Mouse (Mus musculus) activated CD4-positive, CD25-positive, alpha-beta regulatory T cell, adult 4 months (primary cell): ENCODE results near the gene Fktn. TPM values are rescaled to one million over a fixed set of nuclear protein-coding genes. Genes with fewer than 3 reads are reported as not detected.
"Not testable (repeated sequence)": the region's sequence is repeated elsewhere in the genome, so short reads cannot be mapped to it uniquely, and the experiment has no call there.

ENCODE experiments used
- ATAC-seq: one replicate; pipeline ENCODE4 v1.8.0; 2017
- polyA plus RNA-seq, 2 experiments: library from polyadenylated mRNA; unstranded; fragments of 100-300 nt; shearing (Covaris generic); gene quantifications; one replicate each; pipeline ENCODE4 v1.2.1; 2017

Fktn gene
- polyA plus RNA-seq, 2 experiments from 2014 or later: 2.3 to 3.2 TPM

DNA sequence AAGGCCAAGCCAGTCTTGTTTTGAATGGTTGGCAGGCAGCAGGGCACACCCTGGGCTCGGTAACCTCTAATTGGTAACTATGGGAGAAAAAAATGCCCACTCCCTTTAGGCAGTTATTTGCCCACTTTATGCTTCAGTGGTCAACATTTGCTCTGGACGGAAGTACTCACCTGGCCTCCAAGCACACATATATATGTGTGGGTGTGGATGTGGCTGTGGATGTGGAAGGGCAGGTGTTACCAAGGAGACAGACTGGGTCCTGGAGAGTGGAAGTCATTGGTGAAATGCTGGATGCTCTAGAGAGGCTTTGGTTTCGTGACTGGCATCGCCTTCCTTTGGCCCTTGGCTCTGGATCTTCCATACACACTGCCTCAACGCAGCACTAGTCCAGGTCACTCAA is 58.2 kb downstream of the Fktn start:
- no peak for ATAC-seq

DNA sequence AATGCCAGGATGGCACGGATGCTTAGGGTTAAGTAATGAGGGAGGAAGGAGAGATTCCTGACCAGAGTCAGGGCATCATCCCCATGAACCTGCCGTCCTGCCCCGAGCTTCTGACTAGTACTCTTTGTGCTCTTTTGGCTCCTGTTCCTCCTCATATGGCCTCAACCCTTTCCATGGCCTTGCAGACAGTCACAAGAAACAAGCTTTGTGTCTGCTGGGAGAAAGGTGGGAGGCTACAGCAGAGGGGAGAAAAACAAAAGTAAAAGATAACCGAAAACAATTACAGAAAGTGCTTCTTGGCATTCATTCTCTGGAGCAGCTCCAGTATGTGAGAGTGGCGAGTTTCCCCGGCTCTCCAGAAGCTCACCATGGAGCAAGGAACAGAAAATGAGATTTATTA is 60.1 kb downstream of the Fktn start:
- ATAC-seq: no peak

DNA sequence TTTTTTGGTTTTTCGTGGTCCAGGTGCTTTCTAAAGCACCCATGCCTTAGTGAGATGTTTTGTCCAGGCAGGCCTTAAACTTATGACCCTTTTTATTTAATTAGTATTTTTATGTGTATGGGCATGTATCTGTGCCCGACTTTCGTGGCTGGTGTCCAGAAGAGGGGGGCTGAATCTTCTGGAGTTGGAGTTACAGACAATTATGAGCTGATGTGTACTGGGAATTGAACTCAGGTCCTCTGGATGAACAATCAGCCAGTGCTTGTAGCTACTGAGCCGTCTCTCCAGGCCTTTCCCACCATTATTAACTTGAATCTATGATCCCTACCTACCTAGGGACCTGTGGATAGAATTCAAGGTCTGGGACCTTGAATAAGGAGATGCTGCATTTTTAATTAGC is 67.6 kb downstream of the Fktn start:
- no peak for ATAC-seq

DNA sequence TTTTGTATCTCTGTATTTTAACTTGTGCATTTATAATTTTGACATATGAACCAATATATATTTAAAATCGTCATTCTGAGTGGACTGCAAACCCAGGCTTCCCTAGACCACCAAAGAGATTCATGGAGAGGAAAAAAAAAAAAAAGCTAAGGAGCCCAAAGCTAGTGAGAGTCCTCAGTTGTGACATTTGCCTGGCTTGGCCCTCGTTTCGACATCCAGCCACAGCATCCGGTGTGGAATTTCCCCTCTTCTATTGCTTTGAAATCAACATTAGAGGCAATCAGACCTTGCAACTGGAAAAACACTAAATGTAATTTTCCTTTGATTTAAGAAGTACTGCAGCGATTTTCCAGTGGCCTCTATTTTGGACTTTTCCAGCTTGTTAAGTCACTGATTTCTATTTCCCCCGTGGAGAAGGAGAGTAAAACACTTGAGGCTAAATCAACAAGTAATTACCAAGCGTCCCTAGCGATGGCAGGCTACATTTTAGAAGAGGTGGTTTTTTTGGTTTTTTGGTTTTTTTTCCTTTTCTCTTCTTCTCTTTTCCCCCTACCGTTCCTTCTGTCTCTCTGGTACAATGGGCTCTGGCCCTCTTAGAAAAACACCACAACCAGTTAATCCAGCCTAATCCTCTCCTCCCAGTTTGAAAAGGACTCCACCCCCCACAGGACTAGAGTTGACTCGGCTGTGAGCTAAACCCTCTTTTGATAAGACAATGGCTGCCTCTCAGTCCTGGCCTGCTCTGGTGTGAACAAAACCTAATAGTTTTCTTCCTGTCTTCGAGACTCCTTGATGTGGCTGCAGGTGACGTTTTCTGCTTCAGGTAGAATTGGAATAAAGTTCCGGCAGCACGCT is 68.6 kb downstream of the Fktn start:
- peak; percentile 61 for ATAC-seq

DNA sequence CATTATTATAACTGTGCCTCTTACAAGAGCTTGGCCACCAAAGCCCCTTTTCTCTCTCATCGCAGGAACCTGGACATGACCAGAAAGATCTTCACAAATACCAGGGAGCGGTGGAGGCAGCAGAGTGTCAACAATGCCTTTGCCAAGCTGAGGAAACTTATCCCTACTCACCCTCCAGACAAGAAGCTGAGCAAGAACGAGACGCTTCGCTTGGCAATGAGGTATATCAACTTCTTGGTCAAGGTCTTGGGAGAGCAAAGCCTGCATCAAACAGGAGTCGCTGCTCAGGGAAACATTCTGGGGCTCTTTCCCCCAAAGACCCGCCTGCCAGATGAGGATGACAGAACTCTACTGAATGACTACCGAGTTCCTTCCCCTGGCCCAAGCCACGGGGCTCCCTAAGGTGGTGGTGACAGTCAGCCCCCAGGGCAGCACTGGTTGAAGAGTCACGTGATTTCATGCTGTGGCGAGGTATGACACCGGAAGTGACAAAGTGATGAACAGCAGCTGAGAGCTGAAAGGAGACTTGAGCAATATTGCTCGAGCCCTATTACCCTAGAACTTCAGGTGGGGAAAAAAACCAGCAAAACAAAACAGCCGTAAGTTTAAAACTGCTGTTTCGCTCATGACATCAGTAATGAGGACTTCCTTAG is 72.1 kb downstream of the Fktn start:
- ATAC-seq: peak; percentile 37

DNA sequence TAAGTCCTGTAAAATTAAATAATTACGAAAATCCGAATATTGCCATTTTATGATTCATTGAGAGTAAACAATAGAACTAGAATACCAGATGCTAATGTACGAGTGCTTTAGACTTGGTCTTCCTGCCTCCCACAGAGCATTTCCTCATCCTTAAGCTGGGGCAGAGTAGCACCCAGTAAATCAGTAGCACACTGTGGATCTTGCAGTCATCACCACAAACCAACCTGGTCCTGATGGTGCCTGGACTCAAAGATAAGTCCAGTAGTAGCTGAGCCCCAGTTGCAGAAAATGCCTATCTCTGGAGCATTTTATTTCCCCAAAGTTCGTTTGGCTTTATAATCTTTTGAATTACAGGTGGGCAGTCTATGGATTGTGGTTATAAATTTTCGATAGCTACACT is 73.1 kb downstream of the Fktn start:
- no peak for ATAC-seq

DNA sequence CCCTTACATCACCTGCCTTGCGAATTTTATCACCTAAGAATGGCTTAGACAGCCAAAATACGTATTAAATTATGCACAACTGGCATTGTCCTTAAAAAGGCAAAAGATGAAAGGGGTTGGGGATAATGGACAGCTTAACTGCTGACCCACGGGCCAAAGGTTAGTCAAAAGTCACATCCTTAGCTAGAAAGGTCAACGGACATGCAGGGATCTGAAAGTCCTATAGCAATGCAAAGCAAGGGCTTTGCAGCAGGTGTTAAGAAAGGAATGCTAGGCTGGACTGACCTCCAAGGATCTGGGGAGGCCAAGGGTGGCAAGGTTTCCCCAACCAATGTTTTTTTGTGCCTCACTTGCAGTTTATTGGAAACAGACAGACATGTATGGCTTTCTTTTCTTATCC is 75.5 kb downstream of the Fktn start:
- no peak for ATAC-seq

DNA sequence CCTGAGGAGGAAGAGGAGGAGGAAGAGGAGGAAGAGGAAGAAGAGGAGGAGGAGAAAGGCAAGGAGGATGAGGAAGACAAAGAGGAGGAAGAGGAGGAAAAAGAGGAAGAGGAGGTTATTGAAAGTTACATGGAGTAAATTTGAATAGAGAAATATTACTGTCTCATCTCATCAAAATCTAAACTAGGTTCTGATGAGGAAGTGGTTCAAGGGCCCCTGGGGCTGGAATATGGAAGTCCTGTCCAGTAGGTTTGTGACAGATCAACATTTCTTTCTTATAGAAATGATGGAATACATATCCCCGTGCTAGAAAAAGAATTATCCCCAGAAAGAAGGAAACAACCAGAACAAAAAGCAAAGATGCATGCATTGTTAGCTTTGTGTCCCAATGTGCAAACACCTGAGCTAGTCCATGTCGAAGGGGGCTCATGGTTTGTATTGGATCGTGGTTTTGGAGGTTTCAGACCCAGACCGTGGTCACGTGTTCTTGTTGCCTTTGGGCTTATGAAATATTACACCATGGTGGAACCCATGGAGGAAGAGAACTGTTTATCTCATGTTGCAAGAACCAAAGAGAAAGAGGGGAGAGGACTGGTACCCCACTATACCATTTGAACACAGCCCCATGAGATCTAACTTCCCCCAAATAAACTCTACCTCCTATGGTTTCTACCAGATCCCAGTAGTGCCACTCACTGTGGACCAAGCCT is 80.6 kb downstream of the Fktn start:
- ATAC-seq: no peak

DNA sequence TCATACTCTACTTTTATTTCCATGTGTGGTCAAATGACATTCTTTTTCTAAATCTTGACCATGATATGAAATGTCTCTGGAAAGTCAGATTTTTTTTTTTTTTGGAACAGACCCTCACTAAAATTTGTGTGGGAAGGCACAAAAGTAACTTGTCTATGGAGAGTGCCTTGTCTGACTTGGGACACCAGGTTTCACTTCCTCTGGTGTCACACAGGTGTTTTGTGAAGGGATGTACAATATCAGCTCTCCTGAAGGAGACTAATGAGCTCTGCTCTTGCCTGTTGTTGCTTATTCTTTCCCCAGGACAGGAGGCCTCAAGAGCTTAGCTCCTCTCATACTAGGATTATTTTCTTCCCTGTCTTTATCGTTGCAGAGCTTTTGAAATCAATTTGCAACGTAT is 81.3 kb downstream of the Fktn start:
- ATAC-seq: no peak

DNA sequence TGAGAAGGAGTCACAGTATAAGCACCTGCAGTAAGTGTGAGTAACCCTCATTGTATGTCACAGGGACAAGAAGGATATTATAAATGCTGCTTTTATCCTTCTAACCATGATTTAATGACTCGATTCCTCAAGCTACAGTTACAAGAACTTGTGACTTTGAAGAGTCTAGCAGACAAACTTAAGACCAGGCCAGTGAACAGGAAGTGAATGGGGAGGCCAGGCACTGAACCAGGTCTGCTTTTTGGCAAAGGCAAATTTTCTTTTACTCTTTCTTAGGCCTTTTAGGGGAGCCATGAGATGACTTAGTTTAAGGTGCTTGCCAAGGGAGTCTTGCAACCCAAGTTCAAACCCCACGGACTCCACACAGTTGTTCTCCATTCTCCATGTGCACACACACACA is 81.9 kb downstream of the Fktn start:
- ATAC-seq: no peak

DNA sequence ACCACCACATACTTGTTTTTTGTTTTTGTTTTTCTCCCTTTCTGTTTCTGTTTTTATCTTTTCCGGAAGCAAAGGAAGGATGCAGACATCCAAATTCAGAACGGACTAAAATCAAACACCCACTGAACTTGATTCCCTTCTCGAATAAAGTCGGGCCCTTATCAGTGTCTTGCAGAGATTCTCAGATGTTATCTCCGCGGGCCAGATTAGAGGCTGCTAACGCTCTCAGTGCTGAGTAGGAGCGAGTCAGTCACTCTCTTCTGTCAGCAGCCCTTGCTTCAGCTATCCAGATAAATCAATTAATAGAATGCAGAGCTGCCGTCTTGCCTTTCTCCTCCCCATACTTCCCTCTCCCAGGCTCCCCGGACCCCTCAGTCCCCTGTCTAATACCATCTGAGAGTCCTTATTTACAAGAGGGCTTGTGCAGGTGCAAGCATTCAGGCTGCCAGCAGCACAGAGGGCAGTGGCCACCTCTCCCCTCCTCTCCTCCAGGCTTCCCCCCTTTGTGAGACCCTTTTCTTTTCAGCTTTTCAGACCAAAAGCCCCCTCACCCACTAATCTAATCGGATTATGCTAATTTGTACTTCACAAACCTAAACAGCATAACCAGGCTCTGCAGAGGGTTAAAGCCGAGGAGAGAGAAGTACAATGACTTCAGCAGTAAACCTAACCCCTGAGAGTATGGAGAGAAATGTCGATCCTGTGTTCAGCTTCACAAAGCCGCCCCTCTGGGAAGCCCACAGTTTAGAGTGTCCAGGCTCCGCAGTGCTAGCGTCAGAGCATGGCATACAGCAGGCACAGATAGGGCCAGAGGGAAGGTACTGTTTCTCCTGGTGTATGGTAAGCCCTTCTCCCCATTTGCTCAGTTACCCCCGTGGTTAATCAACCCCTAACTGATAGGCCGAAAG is 83.3 kb downstream of the Fktn start:
- ATAC-seq: no peak

DNA sequence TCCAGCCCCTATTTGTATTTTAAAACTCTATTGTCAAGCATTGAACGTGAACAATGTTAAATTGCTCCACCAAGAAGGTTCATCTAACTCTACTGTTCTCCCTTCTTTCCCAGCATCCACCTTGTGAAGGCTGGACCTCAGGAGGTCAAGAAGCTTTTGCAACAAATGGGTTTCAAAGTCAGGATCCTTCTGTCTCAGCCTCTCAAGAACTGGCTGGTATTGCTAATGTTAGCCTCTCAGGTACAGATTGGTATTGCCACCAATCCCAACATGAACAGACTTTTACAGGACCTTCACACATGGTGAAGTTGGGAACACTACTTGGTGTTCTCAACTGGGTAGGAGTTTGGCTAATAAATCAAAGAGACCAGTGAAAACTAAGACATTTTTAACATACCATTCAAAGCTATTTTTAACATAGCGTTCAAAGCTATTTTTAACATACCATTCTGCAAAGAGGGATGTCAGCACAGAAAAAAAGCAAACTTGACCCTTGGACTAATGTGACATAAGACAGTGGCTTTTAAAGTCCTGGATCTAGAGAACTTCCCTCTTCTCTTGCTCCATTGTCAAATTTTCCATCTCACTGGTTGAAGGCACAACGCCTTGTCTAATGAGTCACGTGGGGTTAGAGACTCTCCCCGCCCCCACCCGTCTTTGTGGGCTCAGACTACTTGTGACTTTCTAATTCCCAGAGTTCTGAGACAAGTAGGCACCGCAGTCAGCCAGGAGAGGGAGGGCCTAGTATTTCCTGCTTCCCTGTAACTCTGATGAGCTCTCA is 85.3 kb downstream of the Fktn start:
- ATAC-seq: no peak

DNA sequence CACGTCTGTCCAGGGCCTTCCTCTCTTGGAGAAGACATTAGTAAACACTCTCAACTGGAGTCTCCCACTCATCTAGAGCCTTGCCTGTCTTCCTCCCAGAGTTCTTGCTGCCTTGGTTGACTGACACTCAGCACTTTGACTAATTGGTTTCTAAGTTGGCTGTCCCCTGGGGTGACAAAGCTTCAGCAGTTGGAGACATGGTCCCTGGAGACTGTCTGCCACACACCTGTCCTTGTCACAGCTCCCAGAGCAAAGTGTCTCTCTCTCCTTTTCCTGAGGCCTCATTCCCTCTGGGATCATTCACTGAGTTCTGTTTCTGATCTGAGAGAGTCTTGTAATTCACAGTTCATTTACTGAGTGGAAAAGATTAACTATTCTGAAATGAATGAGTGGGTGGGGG is 86.0 kb downstream of the Fktn start:
- no peak for ATAC-seq

DNA sequence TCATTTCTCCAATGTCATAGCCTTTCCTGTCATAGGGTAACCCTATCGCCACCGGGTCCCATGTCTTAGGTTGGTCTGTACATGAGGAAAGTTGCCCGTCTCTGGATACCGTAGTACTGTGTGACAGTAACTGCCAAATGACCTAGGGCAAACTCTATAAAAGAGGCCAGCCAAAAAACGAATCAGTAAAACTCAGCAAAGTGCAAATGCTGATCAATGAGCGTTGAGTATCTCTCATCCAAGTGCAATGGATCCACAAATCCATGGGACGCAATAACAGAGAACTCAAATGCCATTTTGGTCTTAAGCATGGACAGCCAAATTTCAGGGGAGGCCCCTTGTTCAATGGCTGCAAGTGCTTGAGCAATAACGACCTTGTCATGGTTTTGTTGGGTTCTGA is 89.9 kb downstream of the Fktn start:
- ATAC-seq: not testable (repeated sequence)

DNA sequence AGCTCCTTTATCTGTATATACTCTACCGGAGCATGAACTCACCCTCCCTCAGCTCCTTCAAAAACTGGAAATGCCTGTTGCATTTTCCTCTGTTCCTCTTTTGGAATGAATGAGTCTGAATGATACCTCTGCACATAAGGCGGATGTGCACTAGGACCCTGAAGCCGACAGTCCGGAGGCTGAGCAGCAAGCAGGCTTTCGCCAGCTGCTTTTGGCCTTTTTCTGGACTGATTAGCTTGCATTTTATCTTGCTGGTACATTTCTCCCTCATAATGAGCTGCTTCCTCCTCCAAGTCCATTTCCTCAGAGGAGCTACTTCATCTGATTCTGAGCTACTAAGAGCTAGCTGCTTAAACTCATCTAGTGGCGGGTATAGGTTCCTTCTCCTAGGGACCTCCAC is 92.6 kb downstream of the Fktn start:
- ATAC-seq: not testable (repeated sequence)

DNA sequence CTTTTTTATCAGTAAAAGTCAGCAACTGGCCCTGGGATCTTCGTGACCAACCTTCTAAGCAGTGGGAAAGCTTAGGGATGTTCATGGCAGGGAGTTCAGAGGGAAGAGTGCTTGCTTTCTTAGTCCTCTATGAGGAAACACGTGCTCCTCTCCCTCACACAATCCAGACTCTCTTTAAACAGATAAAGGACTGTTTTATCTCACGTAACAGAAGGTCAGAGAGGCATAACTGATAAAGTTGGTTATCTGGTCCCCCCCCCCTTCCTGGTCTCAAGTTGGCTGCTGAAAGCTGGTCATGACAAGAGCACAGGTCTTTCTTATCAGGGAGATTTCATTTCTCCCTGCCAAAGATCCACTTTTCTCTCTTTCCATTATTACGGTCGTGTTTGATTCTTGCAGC is 104.5 kb downstream of the Fktn start:
- ATAC-seq: no peak

DNA sequence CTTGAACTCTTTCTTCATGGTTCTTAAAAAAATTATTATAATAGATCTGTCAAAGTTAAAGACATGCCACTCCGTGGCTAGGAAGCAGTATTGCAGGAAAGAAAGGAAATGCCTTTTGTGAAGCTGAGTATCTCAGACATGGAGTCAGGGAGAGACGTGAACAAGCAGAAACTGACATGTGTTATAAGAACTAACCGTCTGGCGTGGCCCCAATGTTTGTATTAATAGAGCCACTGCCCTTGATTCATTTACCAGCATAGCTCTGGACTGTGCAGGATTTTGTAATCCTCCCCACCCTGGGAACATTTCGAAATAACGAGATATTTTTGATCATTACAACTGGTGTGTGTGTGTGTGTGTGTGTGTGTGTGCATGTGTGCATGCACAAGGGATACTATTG is 109.9 kb downstream of the Fktn start:
- ATAC-seq: no peak

DNA sequence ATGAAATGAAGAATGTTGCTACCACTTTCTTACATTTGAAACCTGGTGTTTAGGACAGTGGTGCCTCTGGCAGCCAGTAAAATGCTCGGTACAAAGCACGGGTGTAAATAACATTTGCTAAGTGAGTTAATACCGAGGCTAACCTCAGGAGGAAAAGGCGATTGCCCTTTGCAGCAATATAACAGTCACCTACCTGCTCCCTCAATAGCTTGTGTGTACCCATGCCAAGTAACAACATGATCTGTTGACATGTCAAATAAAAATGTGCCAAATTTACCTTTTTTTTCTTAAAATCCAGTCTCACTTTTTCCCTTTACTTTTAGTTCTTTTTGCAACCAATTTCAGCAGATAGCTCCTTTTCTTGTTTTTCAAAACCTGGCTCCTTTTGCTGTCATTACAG is 111.0 kb downstream of the Fktn start:
- no peak for ATAC-seq

DNA sequence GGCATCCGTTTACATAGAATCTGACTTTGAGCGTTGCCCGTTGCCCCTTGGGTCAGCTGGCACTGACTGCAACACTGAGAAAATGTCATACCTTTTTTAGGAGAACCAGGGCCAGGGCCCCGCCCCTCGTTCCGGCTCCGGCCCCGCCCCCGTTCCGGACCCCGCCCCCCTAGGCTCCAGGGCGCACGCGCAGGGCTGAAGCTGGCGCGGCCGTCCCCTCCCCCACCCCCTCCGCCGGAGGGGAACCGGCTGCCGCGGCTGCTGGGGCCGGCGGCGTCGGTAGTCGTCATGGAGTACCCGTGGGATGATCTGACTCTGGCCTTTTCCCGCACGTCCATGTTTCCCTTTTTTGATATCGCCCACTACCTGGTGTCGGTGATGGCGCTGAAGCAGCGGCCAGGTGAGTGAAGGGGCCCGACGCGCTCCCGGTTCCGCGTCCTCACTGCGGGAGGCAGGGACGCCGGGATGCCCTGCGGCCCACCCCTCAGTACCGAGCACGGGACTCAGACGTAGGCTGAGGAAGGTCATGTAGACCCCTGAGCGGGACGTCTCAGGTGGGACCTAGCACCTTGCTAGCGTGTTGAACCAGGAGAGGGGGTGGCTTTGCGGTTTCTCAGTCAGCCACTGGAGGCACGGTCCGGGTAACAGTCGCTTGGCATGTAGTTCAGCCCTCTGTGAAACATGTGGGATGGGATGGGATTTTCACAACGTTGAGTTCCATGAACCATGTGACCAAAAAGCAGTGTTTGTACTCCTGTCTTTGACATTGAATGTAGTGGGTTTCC is 112.2 kb downstream of the Fktn start, which contains the start of gene Tmem38b:
TSS of gene Tmem38b (plus strand) at position 225 of the 785 bp plus-strand sequence.
- peak; percentile 74 for ATAC-seq

DNA sequence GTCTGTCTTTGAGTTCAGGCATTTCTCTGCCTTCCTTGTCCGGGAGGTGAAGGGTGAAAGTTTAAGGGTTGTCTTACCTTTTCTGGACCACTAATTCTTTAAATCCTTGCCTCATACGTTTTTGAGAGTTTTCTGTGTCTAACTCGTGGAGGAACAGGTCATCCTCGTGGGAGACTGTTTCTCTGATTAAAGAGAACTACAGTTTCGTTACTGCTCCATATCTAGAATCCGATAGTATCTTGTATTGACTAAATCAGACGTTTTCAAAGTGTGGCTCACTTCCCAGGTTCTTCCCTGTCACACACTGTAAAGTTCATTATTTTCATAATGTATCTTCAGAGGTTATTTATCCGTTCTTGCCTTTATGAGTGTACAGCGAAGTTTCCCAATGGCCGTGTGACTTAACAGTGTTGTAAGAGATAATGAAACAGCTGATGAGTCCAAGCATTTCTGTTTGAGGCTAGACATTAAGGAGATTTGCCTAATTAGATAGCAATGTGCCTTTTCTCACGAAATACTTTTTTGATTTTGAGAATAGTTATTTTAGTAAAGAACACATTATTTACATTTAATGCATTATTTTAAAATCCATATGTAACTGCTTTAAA is 112.9 kb downstream of the Fktn start:
- no peak for ATAC-seq
